Mouse (Mus musculus) retina, postnatal 1 day (tissue): ENCODE results near the gene Cbr4.

Experiments used
- DNase-seq: peaks from one replicate; pipeline ENCODE4 v3.0.0-alpha.2; 2012

The Cbr4 gene

DNA sequence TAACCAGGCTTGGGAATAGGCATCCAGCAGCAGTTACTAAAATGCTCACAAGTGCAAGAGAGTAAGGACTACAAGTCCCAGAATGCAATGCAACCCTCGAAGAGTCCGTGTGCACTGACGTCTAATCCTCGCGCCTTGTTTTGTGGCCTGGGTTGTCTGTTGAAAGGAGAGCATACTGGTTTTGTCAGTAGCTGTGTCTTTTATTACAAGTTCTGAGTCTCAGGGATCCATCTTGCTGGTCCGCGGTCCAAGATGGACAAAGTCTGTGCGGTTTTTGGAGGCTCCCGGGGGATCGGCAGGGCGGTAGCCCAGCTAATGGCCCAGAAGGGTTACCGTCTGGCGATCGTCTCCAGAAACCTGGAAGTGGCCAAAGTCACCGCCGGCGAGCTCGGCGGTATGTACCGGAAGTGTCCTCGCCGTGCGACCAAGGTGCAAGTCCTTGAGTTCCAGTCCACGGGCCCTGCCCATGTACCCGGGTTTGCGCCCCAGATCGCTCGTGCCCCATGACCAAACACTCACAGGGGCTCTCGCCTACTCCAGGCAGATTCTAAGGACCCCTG lies at the start of gene Cbr4:
Gene Cbr4, plus strand, starts transcription at position 138 of the 560 bp plus-strand sequence.
- peak; percentile 98 for DNase-seq

DNA sequence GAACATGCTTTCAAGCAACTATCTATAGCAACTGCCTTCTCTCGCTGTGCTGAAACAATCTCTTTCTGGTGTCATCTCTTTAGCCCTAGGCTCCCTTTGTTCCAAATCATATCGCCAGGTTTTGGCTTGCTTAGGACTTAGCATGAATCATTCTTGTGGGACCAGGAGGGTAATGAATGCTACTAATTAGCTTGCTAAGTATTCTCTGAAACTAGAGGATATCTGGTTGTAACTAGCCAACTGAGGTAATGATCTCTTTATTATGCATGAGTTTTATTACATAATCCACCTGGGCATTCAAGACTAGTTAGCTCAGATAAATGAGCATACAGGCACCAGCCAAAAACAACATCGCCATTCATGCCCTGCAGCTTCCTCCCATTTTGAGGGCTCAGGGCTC lies 44.5 kb upstream of the Cbr4 start:
- DNase-seq: no peak

DNA sequence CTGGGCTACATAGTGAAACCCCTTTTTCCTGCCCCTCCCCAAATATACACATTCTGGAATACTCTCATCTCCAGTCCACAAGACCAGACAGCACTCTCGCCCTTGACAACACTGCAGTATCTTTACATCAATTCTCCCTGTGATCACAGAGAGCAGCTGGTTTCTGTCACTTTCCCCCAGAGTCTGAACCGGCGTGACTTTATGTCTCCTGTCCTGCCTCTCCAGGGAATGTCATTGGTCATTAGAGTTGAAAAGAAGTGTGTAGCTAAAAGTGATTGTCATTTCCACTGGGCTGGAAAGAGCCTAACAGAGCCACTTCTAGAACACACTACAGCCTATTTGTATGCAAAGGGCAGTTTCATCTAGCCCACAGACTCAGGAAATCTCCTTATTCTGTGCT lies 43.2 kb upstream of the Cbr4 start:
- peak; percentile 62 for DNase-seq

DNA sequence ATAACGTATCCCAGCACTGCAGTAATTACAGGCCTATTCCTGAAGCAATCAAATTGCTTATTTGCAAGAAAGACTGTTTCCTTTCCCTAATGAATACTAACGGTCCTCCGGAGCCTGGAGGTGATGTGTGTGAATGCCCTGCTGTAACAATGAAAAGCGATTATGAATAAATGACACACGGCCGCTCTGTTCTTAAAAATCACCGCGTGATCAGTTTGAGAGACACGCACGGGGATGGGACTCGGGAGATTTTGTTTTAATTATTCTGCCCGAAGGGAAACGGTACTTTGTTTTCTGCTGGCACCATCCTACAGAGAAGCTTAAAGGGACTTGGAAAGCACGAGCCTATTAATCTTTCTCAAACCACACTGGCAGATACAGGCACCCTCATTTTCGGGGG lies 41.2 kb upstream of the Cbr4 start:
- DNase-seq: peak; percentile 64

DNA sequence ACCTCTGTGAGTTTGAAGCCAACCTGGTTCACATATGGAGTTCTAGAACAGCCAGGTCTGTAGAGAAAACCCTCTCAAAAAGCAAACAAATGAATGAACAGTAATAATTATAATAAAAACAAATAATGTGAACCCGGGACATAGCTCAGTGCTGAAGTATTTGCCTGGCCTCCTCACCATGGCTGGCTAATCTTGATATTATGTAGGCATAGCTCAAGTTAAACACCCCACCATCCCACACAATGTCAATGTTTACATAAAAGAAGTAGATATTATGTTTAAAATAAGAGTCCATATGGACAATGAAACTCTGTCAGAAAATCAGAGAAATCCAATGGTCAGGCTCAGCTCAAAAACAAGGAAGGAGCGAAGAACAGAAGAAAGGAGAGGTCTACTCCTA lies 39.4 kb upstream of the Cbr4 start:
- no peak for DNase-seq

DNA sequence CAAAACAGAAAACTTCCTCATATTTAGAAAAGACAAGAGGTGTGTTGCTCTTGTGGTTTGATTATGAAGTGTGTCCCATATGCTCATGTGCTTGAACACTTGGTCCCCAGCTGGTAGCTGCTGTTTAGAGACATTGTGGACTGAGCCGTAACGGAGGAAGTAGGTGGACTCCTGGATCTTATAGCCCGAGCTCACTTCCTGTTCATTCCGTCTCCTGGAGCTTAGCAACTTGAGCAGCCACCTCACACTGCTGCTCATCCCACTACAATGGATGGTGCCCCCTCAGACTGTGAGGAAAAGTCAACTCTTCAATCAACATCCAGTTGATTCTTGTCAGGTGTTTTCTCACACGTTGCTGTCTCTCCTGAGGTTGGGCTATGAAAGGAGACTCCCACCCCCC lies 38.7 kb upstream of the Cbr4 start:
- DNase-seq: no peak

DNA sequence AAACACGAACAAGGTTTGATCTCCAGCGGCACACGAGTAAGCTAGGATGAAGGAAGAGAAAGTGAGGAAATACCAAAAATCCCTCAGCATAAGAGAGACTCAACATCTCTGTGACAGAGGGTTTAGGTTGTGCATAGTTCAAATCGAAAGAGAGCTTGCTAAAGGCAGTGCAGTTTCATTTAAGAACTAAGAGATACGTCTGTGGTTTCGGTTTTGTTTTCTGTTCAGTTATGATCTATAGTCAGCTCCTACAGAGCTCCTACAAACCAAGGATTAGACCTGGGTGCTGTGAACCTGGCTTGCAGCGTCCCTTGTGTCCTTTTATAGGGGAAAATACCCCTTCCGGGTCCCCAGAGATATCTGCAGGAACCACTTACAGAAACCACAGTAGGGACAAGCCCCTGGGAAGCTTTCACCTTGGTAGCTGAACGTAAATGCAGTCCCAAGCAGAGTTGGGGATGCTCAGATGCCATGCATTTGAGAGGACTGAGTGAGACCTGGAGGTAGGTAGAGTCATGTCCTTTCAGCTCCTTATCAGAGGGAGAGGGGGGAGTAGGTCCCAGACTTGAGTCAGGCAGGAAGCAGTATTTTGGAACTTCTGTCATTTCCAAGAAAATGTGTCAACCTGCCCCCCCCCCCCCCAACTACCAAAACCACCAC lies 36.5 kb upstream of the Cbr4 start:
- DNase-seq: no peak

DNA sequence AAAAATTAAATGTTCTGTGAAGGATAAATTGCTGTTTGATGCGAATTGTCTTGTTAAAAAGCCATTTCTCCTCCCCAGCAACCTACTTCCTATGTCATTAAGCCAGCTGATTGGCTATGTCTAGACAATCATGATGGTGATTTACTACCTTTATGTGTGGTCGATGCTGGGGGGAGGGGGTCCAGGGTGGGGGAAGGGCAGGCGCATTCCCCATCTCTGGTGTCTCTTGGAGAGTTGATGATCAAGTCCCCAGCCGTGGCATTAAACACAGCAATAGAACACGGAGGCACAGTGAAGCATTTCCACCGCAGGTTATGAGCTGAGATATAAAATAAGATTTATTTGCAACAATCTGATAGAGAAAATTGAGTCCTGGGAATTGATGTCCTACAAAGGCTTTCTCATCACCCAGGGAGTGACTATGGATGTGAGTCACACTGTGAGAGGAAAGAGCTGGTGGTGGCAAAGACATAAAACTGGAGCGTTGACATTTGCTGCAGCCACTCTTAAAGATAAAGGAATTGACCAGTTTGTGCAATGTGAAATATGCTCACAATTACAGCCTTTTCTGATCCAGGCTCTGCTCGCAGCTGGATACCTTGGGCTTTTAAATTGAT lies 35.7 kb upstream of the Cbr4 start:
- DNase-seq: no peak

DNA sequence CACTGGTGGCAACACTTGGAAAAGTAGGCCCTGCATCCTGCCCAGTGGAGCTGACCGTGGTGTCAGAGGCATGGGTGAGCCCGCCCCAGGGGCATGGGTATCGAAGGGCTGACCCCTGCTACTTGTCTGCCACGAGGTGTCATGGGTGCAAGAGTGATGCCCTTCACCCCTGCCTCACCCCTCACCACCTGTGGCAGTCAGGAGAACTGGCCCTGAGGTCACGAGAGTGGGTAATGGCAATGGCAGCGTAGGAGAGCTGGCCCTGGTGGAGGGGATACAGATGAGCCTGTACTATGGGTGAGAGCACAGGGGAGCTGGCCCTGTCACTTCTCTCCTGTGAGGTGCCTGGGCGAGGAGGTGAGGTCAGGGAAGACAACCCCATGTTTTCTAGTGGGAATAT lies 27.8 kb upstream of the Cbr4 start:
- DNase-seq: no peak

DNA sequence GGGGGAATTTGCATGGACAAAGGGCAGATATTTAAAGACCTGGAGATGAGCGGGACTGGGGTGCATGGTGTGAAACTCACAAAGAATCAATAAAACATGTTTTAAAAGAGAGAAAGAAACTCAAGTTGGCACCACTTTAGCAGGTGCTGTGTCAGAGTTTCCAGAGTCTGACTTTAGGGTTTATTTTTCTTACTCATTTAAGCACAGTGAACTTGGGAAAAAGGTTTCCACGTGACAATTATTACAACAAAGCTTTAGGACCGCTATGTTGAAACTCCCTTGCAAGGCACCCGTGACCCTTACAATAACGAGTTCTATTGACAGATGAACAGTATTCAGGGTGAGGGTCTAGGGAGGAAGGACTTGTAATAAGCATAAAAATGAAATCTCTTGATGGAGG lies 25.3 kb upstream of the Cbr4 start:
- no peak for DNase-seq

DNA sequence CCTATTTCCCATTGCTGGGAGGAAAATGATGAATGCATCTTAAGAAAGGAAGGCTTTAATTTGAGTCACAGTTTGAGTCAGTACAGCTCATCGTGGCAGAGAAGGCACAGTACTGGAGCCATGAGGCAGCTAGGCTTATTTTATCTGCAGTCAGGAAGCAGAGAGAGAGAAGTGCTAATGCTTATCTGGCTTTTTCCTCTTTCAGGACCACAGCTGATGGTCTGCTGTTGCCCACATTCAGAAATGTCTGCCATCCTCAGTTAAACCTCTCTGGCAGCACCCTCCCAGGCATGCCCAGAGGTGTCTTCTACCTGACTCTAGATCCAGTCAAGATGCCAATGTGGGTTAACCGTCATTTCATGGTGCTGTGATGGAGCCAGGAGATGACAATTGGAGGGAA lies 23.1 kb upstream of the Cbr4 start:
- no peak for DNase-seq

DNA sequence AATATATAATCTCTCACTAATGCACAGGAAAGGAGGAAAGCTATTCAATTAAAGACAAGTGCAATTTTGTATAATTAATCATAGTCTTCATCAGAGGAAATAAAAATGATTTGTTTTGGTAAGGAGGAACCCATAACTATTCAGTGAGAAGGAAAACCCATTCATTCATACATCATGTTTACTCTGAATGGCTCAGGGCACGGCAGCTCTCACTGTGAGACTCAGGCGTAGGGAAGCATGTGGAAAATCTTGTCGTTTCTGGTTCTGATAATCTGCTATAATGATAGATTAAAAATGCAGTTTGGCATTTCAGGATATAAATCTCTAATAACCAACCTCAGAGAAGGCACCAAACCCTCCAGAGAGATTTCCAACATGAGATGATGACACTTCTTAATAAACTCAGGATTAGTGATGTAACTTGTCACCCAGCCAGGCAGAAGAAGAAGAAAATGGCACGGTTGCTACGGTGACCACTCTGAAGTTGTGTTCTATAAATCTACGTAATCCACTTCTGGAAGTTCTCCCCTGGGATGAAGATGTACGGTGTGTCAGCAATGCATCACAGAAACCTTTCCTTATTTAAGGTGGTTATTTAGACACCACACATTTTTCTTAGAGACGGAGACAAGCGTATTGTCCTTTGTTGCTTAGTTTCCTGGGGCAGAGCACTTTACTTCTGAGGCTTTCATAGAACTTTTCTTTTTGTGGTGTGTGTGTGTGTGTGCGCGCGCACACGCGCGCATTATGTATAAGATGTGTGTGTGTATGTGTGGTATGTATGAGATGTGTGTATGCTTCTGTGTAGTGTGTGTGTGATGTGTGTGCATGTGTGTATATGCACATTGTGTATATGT lies 20.6 kb upstream of the Cbr4 start:
- no peak for DNase-seq

DNA sequence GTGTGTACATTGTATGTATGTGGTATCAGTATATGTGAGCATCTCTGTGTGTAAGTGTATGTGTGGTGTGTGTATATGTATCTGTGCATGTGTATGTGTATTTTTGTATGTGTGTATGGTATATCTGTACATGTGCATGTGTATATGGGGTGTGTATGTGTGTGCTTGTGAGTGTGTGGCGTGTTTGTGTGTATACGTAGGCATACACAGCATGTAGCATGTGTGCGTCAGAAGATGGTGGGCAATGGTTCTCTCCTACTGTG lies 20.1 kb upstream of the Cbr4 start:
- DNase-seq: no peak

DNA sequence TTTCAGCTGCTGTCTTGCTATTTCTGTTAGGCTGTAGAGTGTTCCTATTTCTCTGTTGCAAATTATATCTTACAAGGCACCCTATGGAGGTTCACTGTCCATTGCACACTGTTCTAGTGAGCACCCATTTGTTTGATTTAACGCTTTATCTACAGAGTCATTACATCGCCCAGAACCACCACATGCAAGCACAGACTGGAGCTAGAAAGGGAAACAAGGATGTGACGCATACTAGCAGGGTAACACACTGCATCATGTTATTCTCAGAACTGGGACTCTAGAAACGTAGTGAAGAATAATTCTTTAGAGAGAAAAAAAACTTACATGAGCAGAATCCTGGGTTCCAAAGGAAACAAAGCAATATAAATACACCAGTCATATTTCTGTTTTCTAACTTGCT lies 17.3 kb upstream of the Cbr4 start:
- DNase-seq: no peak

DNA sequence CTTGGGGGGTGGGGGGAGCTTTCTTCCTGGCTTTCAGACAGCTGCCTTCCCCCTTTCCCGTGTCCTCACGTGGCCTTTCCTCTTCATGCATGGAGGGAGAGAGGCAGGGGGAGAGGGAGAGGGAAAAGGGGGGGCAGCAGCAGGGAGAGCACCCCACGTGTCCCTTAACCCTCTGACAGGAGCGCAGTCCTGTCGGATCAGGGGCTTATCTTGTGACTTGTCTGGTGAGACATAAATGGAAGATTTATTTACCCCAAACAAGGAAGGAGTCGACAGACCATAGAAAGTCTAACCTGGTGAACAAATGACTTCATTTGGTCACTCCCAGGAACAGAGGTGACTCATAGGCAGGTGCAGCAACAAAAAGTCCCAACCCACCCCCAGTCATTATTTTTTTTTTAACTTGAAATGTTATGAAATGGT lies 12.3 kb upstream of the Cbr4 start:
- DNase-seq: peak; percentile 83

DNA sequence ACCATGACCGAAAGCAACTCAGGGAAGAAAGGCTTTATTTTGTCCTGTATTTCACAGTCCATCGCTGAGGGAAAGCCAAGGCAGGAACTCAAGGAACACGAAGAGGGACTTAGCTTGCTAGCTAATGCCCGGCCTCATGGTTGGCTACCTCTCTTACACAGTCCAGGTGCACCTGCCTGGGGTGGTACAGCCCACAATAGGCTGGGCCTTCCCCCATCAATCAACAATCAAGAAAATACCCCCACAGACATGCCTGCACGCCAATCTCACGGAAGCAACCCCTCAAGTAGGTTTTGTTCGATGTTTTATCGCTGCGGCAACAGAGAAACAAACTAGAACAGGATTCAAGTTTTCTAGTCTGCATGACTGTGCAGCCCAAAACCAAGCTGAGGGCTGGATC lies 11.4 kb upstream of the Cbr4 start:
- DNase-seq: no peak

DNA sequence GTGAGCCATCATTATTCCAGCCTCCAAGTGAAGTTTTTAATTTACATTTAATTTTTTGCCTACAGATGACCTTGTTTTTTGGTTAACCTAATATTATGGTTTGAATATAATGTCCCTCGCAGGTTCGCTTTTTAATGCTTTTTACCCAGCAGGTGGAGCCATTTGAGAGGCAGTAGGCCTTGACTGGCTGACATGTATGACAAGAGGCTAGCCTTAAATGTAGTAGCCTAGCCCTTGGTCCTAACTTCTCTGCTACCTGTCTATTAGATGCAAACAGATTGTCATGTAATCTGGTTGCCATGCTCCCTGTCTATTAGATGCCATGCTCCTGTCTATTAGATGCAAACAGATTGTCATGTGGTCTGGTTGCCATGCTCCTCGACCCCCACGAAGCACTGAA lies 9.4 kb upstream of the Cbr4 start:
- DNase-seq: no peak

DNA sequence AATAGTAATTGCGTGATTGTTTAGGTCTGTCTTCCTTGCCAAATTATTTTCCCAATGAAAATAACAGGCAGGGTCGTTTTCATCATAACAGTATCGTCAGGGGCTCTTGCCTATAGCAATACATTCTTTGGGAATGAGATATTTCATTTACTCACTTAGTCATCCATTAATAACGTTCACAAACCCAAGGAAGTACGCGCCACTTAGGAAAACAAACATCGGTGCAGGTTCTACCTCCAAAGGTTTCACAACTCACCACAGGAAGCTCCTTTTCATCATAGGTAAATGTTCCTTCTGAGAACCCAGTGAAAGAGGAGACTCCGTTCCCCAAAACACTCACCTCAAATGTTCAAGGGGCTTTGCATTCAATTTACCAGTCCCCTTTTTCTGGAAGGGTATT lies 8.7 kb upstream of the Cbr4 start:
- DNase-seq: no peak

DNA sequence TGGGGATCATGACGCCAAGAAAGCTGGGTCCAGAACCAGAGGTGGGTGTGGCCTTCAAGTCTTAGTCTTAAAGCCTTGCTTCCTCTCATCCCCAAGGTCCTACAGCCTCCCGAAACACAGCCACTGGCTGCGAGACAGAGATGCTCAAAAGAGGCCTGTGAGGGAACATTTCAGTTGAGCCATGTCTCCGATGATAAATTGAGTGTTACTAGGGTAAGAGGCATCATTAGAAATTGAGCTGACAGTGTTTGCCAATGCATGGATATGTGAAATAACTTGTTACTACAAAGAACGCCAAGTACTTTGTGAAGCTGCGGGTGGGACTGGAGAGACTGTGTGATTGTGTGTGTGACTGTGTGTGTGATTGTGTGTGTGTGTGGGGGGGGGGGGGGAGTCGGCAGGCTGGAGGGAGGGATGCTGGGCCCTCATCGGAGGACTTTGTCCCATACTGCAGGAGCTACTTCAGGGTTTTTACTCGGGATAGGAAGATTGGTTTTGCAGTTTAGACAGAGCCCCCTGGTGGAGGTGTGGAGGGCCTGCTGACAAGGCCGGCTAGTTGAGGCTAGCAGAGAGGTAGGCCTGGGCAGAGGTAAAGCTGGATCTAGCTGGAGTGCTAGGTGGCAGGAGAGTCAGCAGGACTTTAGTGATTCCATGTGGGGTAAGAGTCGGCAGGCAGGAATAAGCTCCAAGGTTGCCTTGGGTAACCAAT lies 7.9 kb upstream of the Cbr4 start:
- peak; percentile 61 for DNase-seq

DNA sequence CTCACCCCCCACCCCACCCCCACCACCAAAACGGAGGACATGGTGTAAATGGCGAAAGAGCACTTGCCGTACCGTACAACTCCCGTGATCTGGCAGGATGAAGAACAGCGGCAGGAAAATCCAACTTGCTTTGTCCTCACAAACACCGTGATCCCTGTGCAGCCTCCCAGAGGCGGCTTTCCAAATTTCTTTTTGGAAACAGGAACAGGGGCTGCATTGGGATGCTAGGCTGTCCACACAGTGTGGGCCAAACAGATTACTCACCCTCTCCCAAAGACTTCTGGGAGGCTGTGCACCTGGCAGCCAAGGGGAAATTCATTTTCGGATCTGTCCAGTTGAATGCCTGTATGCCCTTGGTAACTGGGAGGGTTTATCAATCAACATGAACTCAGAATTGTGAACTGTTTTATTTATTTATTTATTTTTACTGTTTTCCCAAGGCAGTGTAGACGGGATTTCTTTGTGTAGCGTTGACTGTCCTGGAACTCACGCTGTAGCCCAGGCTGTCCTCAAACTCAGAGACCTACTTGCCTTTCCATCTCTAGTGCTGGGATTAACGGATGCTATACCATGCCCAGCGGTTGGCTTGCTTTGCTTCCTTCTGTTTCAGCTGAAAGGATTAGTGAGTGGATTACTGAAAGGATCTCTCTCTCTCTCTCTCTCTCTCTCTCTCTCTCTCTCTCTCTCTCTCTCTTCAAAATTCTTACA lies 7.1 kb upstream of the Cbr4 start:
- DNase-seq: no peak

DNA sequence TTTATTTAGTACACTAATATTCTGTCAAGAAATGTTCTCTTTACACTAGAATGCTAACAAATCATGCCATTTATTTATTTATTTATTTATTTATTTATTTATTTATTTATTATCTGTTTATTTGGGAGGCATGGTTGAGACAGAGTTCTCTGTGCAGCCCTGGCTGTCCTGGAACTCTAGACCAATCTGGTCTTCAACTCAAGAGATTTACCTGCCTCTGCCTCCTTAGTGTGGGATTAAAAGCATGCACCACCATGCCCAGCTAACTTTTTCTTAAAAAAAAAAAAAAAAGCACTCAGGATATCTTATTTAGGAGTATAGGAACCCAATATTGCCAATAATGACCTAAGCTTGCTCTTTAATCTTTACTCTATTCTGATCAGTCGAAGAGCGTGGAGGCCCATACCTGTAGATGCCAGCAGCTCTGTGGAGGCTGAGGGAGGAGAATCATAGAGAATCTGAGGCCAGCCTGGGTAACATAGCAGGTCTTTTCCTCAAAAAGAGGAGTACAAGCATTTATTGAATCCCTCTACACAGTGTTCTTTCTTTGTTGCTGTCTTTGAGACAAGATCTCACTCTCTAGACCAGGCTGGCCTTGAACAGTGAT lies 508 bp upstream of the Cbr4 start:
- no peak for DNase-seq

DNA sequence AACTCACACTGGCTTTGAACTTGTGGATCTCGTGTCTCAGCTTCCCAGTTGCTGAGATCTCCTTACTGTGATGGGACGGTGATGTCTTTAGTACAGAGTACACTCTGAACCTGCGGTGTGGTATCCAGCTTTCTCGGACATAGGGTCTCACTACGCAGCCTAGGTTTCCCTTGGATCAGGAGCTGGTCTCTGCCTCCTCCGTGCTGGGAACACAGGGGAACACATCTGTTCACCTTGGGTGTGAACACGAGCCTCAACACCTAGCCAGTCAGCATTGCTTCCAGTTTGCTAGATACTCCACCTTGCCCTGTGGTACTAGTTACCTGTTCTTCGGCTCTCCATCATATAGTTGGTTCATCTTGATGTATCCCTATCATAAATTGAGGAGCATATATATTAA lies 1.1 kb downstream of the Cbr4 start:
- DNase-seq: no peak
